Mouse (Mus musculus) liver, embryonic 14.5 days (tissue): ENCODE measurements around the gene Map3k10. TPM values are rescaled to one million over a fixed set of nuclear protein-coding genes. Genes with fewer than 3 reads are reported as not detected.

Experiments
- ATAC-seq: fragments of 200-750 bp; cut with Nextera tagmentation; 2 replicates; pipeline ENCODE4 v1.8.0; 2017; ENCODE audit warnings: moderate number of reproducible peaks, mild to moderate bottlenecking, moderate library complexity; ENCODE audit not compliant: insufficient read depth
- DNase-seq, 3 experiments: peaks; one replicate each; pipeline ENCODE4 v3.0.0-alpha.2; 2012 to 2013; ENCODE audit warnings: low read depth in 3 of 3, low spot score in 3 of 3
- H3K27ac ChIP-seq: fragments of 300-500 bp; sonication (generic); 2 replicates; pipeline ENCODE4 v1.5.1; 2014; ENCODE audit warnings: moderate library complexity, mild to moderate bottlenecking, control low read depth, inconsistent platforms
- H3K27me3 ChIP-seq: fragments of 300-500 bp; sonication (generic); 2 replicates; pipeline ENCODE4 v1.6.1; 2014; ENCODE audit warnings: mild to moderate bottlenecking, low read length, moderate library complexity; ENCODE audit not compliant: control insufficient read depth, insufficient read depth
- H3K36me3 ChIP-seq: fragments of 300-500 bp; sonication (generic); replicated peaks from 2 replicates; pipeline ENCODE4 v1.6.1; 2014; ENCODE audit warnings: low read depth; ENCODE audit not compliant: control insufficient read depth, insufficient read depth
- H3K4me1 ChIP-seq, 2 experiments: fragments of 200-500 bp in 1 of 2; fragments of 300-500 bp in 1 of 2; sonication (generic) in 1 of 2; replicated peaks; 2 replicates each; pipeline ENCODE4 v1.6.1; 2012 to 2014; ENCODE audit warnings: antibody characterized with exemption in 1 of 2, inconsistent platforms in 1 of 2, low read length in 1 of 2; ENCODE audit not compliant: control insufficient read depth in 2 of 2, insufficient read depth in 2 of 2
- H3K4me2 ChIP-seq: fragments of 300-500 bp; sonication (generic); 2 replicates; pipeline ENCODE4 v1.6.1; 2014; ENCODE audit warnings: low read depth, mild to moderate bottlenecking, control low read depth, moderate library complexity
- H3K4me3 ChIP-seq, 2 experiments: fragments of 200-500 bp in 1 of 2; fragments of 300-500 bp in 1 of 2; sonication (generic) in 1 of 2; 2 replicates each; pipeline ENCODE4 v1.5.1; 2012 to 2014; ENCODE audit warnings: low read depth in 2 of 2, low read length in 2 of 2, mild to moderate bottlenecking in 2 of 2, control low read depth in 1 of 2, inconsistent platforms in 1 of 2, moderate library complexity in 1 of 2; ENCODE audit not compliant: insufficient read depth in 1 of 2
- H3K9ac ChIP-seq: fragments of 300-500 bp; sonication (generic); replicated peaks from 2 replicates; pipeline ENCODE4 v1.6.1; 2014; ENCODE audit warnings: mild to moderate bottlenecking, control low read depth, moderate library complexity
- H3K9me3 ChIP-seq: fragments of 300-500 bp; sonication (generic); 2 replicates; pipeline ENCODE4 v1.6.1; 2016; ENCODE audit warnings: low read length, mixed read lengths; ENCODE audit not compliant: control insufficient read depth
- CTCF ChIP-seq: IDR thresholded peaks from 2 replicates; pipeline ENCODE4 v1.5.1; 2016; ENCODE audit warnings: antibody characterized with exemption, low read depth, control low read depth
- EP300 ChIP-seq: IDR thresholded peaks from 2 replicates; pipeline ENCODE4 v1.6.1; 2016; ENCODE audit warnings: antibody characterized with exemption, low read depth
- WGBS: fragments of 180-500 bp; shearing (Covaris S2); extraction: QIAGEN DNeasy Blood & Tissue Kit; methylation state at CpG from one replicate; pipeline ENCODE4 v1.1.7; 2014; ENCODE audit not compliant: insufficient replicate concordance; 5-methylcytosine and 5-hydroxymethylcytosine counted together
- polyA plus RNA-seq, 2 experiments: library from polyadenylated mRNA; depleted of rRNA in 1 of 2; stranded (reverse) in 1 of 2; unstranded in 1 of 2; fragments of >200 nt; fragmentation: Nextera tagmentation in 1 of 2; extraction: Ambion mirVana in 1 of 2; gene quantifications; 2 replicates each; pipeline versions ENCODE4 v1.2.1 to v1.2.3; 2012 to 2014

The Map3k10 gene
- polyA plus RNA-seq, 2 experiments = 1.0 to 3.4 TPM

DNA sequence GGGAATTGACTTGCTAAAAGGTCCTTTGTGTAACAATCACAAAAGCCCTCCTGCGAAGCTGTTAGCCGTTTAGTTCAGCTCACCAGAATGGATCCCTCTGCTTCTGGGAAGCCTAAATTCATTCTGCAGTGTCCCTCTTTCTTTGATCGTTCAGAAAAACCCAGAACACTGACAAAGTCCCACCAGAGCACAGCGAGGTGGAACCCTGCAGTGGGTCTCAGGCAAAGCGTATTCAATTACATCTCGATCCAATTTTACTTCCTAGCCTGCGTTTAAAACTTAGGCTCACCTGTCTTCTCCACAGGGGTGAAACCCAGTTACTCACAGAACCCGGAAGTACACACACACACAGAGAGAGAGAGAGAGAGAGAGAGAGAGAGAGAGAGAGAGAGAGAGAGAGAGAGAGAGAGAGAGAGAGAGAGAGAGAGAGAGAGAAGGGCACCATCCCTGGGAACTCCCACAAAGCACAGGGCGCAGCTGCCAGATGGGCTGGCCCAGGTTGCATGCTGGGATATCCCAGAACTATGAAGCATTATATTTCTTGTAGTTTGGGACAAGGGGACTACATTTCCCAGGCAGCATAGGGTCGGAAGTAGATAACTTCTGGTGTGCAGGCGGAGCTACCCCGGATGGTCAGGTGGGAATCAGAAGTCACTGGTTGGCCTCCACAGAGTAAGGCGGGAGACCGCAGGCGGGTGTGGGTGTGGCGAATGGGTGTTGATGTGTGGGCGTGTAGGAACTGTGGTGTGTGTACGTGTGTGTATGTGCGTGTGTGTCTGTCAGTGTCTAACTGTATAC is 14.6 kb upstream of the Map3k10 start, which contains the start of gene Zfp607b:
Zfp607b (plus strand) TSS at position 526 of the 798 bp plus-strand sequence.
- TF ChIP-seq EP300 (no peak), CTCF (no peak)
- peak within 1 kb of the TSS; percentile 64 for H3K9ac ChIP-seq
- ATAC-seq (peak; percentile 99), DNase-seq (peak; percentile 92 to 96 (median 95))
- H3K9me3 ChIP-seq = no peaks in the 10 kb centered on the region
- peak within 1 kb of the TSS; percentile 38 for H3K27ac ChIP-seq
- no peaks in the 10 kb centered on the region for H3K36me3 ChIP-seq
- 1% methylated on average over 19 of the region's 19 CpGs for WGBS
- peak within 1 kb of the TSS; percentile 83 for H3K4me2 ChIP-seq
- H3K27me3 ChIP-seq = no peaks in the 10 kb centered on the region
- H3K4me3 ChIP-seq = peak within 1 kb of the TSS; percentile 57 to 76
- peaks cover 4% of the 10 kb centered on the region in 2 experiments; a peak in 2 of 4 replicates for H3K4me1 ChIP-seq

DNA sequence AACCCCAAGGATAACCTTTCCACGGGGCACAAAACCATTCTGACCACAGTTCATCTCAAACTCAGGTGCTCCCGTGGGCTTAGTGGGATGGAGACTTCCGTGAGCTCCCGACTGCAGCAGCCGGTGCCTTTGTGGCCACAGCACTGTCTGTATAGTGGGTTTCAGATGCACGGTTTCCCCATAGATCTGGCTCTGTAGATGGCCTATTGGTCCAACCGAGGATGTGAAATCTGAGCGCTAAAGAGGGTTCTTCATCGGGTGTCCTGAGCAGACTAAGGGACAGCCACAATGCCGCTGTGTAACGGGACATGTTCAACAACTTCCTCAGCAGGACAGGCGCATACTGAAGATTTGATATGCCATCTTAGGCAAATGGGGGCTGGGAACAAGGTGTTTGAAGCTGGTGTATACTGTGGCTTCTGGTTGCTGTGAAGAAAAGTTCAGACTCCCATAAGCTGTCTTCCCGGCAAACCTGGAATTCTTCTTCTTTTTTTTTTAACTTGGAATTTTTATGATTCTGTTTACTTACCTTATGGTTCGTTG is 13.9 kb upstream of the Map3k10 start:
- DNase-seq = no peak
- TF ChIP-seq CTCF = no peak
- TF ChIP-seq EP300 = no peak
- 26% methylated on average over 14 of the region's 14 CpGs for WGBS

DNA sequence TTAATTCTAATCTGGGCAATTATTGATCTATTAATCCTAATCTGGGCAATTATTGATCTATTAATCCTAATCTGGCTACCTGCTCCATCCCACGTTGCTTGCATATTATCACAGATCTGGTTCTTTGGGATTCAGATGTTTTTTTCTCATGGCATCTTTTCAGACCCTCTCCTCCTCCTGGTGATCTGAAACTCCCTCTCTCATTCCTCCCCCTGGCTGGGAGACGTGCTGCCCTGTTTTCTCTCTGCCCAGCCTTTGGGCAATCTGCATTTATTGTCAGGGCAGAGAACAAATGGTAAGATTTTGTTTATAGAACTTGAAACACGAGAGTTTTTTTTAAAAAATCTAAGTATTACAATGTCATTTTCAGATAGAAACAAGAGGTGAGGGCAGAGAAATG is 13.4 kb upstream of the Map3k10 start:
- Histone ChIP-seq H3K9me3 (no peaks in the 10 kb centered on the region), H3K9ac (no peak overlapping the region), H3K4me3 (no peak overlapping the region), H3K27me3 (no peaks in the 10 kb centered on the region), H3K4me2 (peak overlapping the region; percentile 83), H3K27ac (no peak overlapping the region), H3K4me1 (peaks cover 4% of the 10 kb centered on the region in 2 experiments; a peak in 2 of 4 replicates), H3K36me3 (no peaks in the 10 kb centered on the region)
- DNase-seq (no peak), ATAC-seq (no peak)
- WGBS = 55% methylated on average over 3 of the region's 3 CpGs
- TF ChIP-seq EP300 (no peak), CTCF (no peak)

More for the DNA sequence above, 13.9 kb upstream of the Map3k10 start:
- Histone ChIP-seq H3K4me1 (peaks cover 4% of the 10 kb centered on the region in 2 experiments; a peak in 2 of 4 replicates), H3K36me3 (no peaks in the 10 kb centered on the region), H3K4me2 (peak overlapping the region; percentile 83), H3K27ac (peak overlapping the region; percentile 38), H3K9me3 (no peaks in the 10 kb centered on the region), H3K9ac (peak overlapping the region; percentile 64), H3K4me3 (peak overlapping the region; percentile 57 to 76), H3K27me3 (no peaks in the 10 kb centered on the region)
- no peak for ATAC-seq

DNA sequence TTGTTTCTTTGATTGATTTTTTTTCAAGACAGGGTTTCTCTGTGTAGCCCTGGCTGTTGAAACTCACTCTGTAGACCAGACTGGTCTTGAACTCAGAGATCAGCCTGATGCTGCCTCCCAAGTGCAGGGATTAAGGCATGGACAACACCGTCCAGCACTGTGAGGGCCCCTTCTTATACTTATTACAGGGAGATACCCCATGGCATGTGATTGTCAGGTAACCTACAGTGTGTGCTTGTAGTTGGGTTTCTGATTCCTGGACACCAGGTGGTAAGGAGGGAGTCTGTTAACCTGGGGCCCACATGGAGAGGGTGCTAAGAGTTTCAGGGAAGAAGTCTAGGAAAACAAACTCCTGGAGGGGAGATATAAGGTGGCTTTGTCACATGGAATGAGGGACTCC is 12.6 kb upstream of the Map3k10 start:
- 51% methylated on average over 1 of the region's 1 CpGs for WGBS
- H3K4me2 ChIP-seq = no peak overlapping the region
- no peak for ATAC-seq
- no peak overlapping the region for H3K27ac ChIP-seq
- H3K9me3 ChIP-seq = no peaks in the 10 kb centered on the region
- no peaks in the 10 kb centered on the region for H3K36me3 ChIP-seq
- no peak overlapping the region for H3K4me3 ChIP-seq
- no peak for DNase-seq
- peaks cover 4% of the 10 kb centered on the region in 2 experiments; a peak in 2 of 4 replicates for H3K4me1 ChIP-seq
- no peaks in the 10 kb centered on the region for H3K27me3 ChIP-seq
- no peak overlapping the region for H3K9ac ChIP-seq
- TF ChIP-seq EP300 = no peak
- no peak for TF ChIP-seq CTCF

DNA sequence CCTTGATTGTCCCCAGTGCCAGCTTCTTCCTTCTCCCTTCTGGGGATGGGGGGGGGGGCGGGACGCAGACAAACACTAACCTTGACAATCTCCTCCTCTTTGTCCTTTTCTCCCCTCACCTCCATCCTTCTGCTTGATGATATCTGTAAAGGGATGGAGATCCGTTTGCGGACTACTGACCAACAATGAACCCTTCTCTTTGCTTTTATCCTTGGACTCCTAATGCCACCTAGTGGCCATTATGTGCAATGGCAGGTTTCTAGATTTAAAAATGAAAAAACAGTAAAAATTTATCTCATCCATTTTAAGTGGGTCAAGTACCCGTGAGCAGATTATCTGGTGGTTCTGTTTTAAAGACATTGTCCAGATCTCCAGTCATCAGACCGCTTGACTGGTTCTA is 11.3 kb upstream of the Map3k10 start:
- ATAC-seq (no peak), DNase-seq (peak in 1 of 3 experiments; percentile 39)
- no peak overlapping the region for H3K4me3 ChIP-seq
- H3K27ac ChIP-seq = no peak overlapping the region
- WGBS = 0% methylated on average over 6 of the region's 6 CpGs
- no peaks in the 10 kb centered on the region for H3K36me3 ChIP-seq
- no peak overlapping the region for H3K4me2 ChIP-seq
- H3K9me3 ChIP-seq = no peaks in the 10 kb centered on the region
- no peaks in the 10 kb centered on the region for H3K27me3 ChIP-seq
- TF ChIP-seq EP300 (no peak), CTCF (peak; percentile 74)
- H3K9ac ChIP-seq = no peak overlapping the region
- peaks cover 4% of the 10 kb centered on the region in 2 experiments; a peak in 2 of 4 replicates for H3K4me1 ChIP-seq
